Comparison of ENCODE assay signal across 10 mouse cellular contexts in genomic region chr9:45117741-45118431, GRCm38 (mm10). TPM values are rescaled to one million over a fixed set of nuclear protein-coding genes. Genes with fewer than 3 reads are reported as not detected.
DNase-seq lines count a peak whose midpoint lies in the region; ATAC-seq and TF ChIP-seq lines count a peak whose summit lies in the region.
"Had no signal": no experiment of that assay in that cellular context is flagged by ENCODE, and none has a peak within 500 bp of the region (broad histone marks: within the 10 kb centered on the region; RNA-seq: fewer than 3 reads in every experiment).

Scn2b (plus strand) TSS chr9:45117782.

- H3K4me3 ChIP-seq in heart, embryonic 10.5 days = peak within 1 kb of the TSS; percentile 68
- peak within 1 kb of the TSS; percentile 32 for H3K4me3 ChIP-seq in testis, adult 2 months (ENCODE audit: control insufficient read depth, low read depth, low read length)
- peak within 1 kb of the TSS; percentile 69 for H3K4me3 ChIP-seq in hindbrain, embryonic 14.5 days (replicated peaks; ENCODE audit: low read length)
- peak within 1 kb of the TSS; percentile 20 for H3K4me3 ChIP-seq in liver, embryonic 16.5 days (ENCODE audit: low read depth, low read length)

- TF ChIP-seq CTCF in testis, adult 2 months (IDR thresholded peaks at IDR 0.05; ENCODE audit: control insufficient read depth, insufficient read depth, insufficient replicate concordance, low read depth, low read length) = no peak

- no peaks in the 10 kb centered on the region for H3K9me3 ChIP-seq in heart, embryonic 10.5 days
- no peaks in the 10 kb centered on the region for H3K9me3 ChIP-seq in hindbrain, embryonic 14.5 days (ENCODE audit: control insufficient read depth, low read length)
- no peaks in the 10 kb centered on the region for H3K9me3 ChIP-seq in liver, embryonic 16.5 days (replicated peaks; ENCODE audit: control insufficient read depth, low read length)

- no peaks in the 10 kb centered on the region for H3K36me3 ChIP-seq in heart, embryonic 10.5 days
- no peaks in the 10 kb centered on the region for H3K36me3 ChIP-seq in testis, adult 2 months (ENCODE audit: control insufficient read depth, insufficient read depth, low read length)
- no peaks in the 10 kb centered on the region for H3K36me3 ChIP-seq in hindbrain, embryonic 14.5 days (replicated peaks; ENCODE audit: control insufficient read depth, insufficient read depth)
- no peaks in the 10 kb centered on the region for H3K36me3 ChIP-seq in liver, embryonic 16.5 days (ENCODE audit: control insufficient read depth, insufficient read depth)

- peak within 1 kb of the TSS; percentile 82 for H3K9ac ChIP-seq in hindbrain, embryonic 14.5 days
- H3K9ac ChIP-seq in liver, embryonic 16.5 days (ENCODE audit: low read depth, low read length) = no peak within 1 kb of the TSS

- peaks cover 31% of the 10 kb centered on the region for H3K4me1 ChIP-seq in heart, embryonic 10.5 days
- H3K4me1 ChIP-seq in testis, adult 2 months (ENCODE audit: control insufficient read depth, insufficient read depth, low read length) = peaks cover 3% of the 10 kb centered on the region
- H3K4me1 ChIP-seq in hindbrain, embryonic 14.5 days (replicated peaks; ENCODE audit: control insufficient read depth, insufficient read depth, low read length) = peaks cover 29% of the 10 kb centered on the region
- 0 out of 2 replicates have a peak, but pooled peaks cover 2% of the 10 kb centered on the region for H3K4me1 ChIP-seq in liver, embryonic 16.5 days (ENCODE audit: control insufficient read depth, low read depth, low read length)

- peaks cover 14% of the 10 kb centered on the region; the same call in 1 of the 2 replicates for H3K27me3 ChIP-seq in heart, embryonic 10.5 days (ENCODE audit: insufficient read depth, poor library complexity, severe bottlenecking)
- no peaks in the 10 kb centered on the region for H3K27me3 ChIP-seq in testis, adult 2 months (ENCODE audit: control insufficient read depth, insufficient read depth, low read length)
- no peaks in the 10 kb centered on the region for H3K27me3 ChIP-seq in hindbrain, embryonic 14.5 days (ENCODE audit: control insufficient read depth, insufficient read depth, low read length)
- peaks cover 21% of the 10 kb centered on the region for H3K27me3 ChIP-seq in liver, embryonic 16.5 days (ENCODE audit: control insufficient read depth, insufficient read depth, low read depth, low read length)

- peak within 1 kb of the TSS; percentile 93 for H3K27ac ChIP-seq in heart, embryonic 10.5 days
- no peak within 1 kb of the TSS for H3K27ac ChIP-seq in testis, adult 2 months (ENCODE audit: control insufficient read depth, insufficient read depth, low read depth, low read length)
- peak within 1 kb of the TSS; percentile 88 for H3K27ac ChIP-seq in hindbrain, embryonic 14.5 days
- no peak within 1 kb of the TSS for H3K27ac ChIP-seq in liver, embryonic 16.5 days (ENCODE audit: low read length)

- ATAC-seq in hindbrain, embryonic 14.5 days (ENCODE audit: low FRiP score) = peak; percentile 63; the same call in 1 of the 2 replicates
- ATAC-seq in liver, embryonic 16.5 days (ENCODE audit: low read depth) = no peak

- DNase-seq in heart, embryonic 10.5 days (ENCODE audit: low spot score) = no peak
- no peak for DNase-seq in heart, postnatal 36 days
- DNase-seq in testis, postnatal 14 days (ENCODE audit: low spot score) = no peak
- peak; percentile 53 for DNase-seq in hindbrain, embryonic 14.5 days (ENCODE audit: low spot score)
- peak; percentile 61 for DNase-seq in thymus, postnatal 14 days
- no peak for DNase-seq in gastrocnemius, postnatal 14 days

- peak within 1 kb of the TSS; percentile 74 for H3K4me2 ChIP-seq in hindbrain, embryonic 14.5 days (replicated peaks)
- 0 out of 2 replicates have a peak within 1 kb of the TSS, but pooled peaks have one; percentile 8 for H3K4me2 ChIP-seq in liver, embryonic 16.5 days (ENCODE audit: low read depth, low read length)

- intact Hi-C loops in heart, postnatal 36 days (cut with DNase I) = no loop called here
- intact Hi-C loops in gastrocnemius, postnatal 14 days (cut with DNase I; ENCODE audit: low total_unique reads) = no loop called here

- 2% methylated on average over 13 of the region's 13 CpGs for WGBS in heart, embryonic 10.5 days
- 1% methylated on average over 13 of the region's 13 CpGs for WGBS in hindbrain, embryonic 14.5 days
- WGBS in liver, embryonic 16.5 days (ENCODE audit: insufficient replicate concordance) = 2% methylated on average over 13 of the region's 13 CpGs

- TF ChIP-seq POLR2A in testis, adult 2 months (IDR thresholded peaks at IDR 0.05; ENCODE audit: control insufficient read depth, low read depth, low read length) = no peak

RNA-seq across cellular contexts. Expression of gene Scn2b, which starts in this region (rescaled TPM):
- 2.3 and 5.3 TPM in 2 replicates for polyA plus RNA-seq in heart, embryonic 10.5 days (2016; fragmentation: Nextera tagmentation; extraction: Ambion mirVana)
- total RNA-seq in heart, postnatal 36 days (2021) = 1 to 10 TPM; 1.2 to 1.4 TPM
- 0.31 and 0.48 TPM in 2 replicates for polyA plus RNA-seq in testis, adult 2 months (2012; rRNA removed)
- 6.9 and 8.1 TPM in 2 replicates for polyA plus RNA-seq in hindbrain, embryonic 14.5 days (2014; fragmentation: Nextera tagmentation; extraction: Ambion mirVana)
- polyA plus RNA-seq in liver, embryonic 16.5 days (2015; fragmentation: Nextera tagmentation; extraction: Ambion mirVana) = 0.20 TPM in 2 replicates
- total RNA-seq in gastrocnemius, postnatal 14 days (2021) = 1 to 10 TPM; 1.9 to 2.6 TPM
- total RNA-seq: liver, adult 2 months; MEL had no signal
- polyA plus RNA-seq: liver, adult 2 months had no signal

Comparison
In these comparisons a context has a peak if more than half of its experiments do, and no peak if none do; other contexts are left out.
1. DNase-seq: peak in hindbrain, embryonic 14.5 days (single experiment) and thymus, postnatal 14 days (single experiment); none in heart, embryonic 10.5 days (single experiment), heart, postnatal 36 days (0 of 2), testis, postnatal 14 days (single experiment) and gastrocnemius, postnatal 14 days (single experiment).
2. H3K27ac ChIP-seq: peak in heart, embryonic 10.5 days (single experiment) and hindbrain, embryonic 14.5 days (single experiment); none in testis, adult 2 months (single experiment) and liver, embryonic 16.5 days (single experiment).
3. Peak in every context shown above with its lines, with median percentiles within 50 percentile points of each other: H3K4me3 ChIP-seq.